Mouse (Mus musculus) liver, embryonic 16.5 days (tissue): ENCODE measurements around the gene Rpl31. TPM values are rescaled to one million over a fixed set of nuclear protein-coding genes. Genes with fewer than 3 reads are reported as not detected.

ENCODE experiments used
- ATAC-seq: fragments of 200-750 bp; cut with Nextera tagmentation; 2 replicates; pipeline ENCODE4 v1.8.0; 2017; ENCODE audit warnings: low read depth, mild to moderate bottlenecking, moderate number of reproducible peaks, moderate library complexity
- H3K27ac ChIP-seq: fragments of 300-500 bp; sonication (generic); 2 replicates; pipeline ENCODE4 v1.5.1; 2014; ENCODE audit warnings: mild to moderate bottlenecking, low read length
- H3K27me3 ChIP-seq: fragments of 300-500 bp; sonication (generic); 2 replicates; pipeline ENCODE4 v1.6.1; 2014; ENCODE audit warnings: low read depth, low read length, mixed read lengths; ENCODE audit not compliant: control insufficient read depth, insufficient read depth
- H3K36me3 ChIP-seq: fragments of 300-500 bp; sonication (generic); 2 replicates; pipeline ENCODE4 v1.6.1; 2014; ENCODE audit warnings: mild to moderate bottlenecking; ENCODE audit not compliant: control insufficient read depth, insufficient read depth
- H3K4me1 ChIP-seq: fragments of 300-500 bp; sonication (generic); 2 replicates; pipeline ENCODE4 v1.6.1; 2014; ENCODE audit warnings: low read depth, low read length, mixed read lengths; ENCODE audit not compliant: control insufficient read depth
- H3K4me2 ChIP-seq: fragments of 300-500 bp; sonication (generic); 2 replicates; pipeline ENCODE4 v1.6.1; 2014; ENCODE audit warnings: low read depth, low read length, mixed read lengths
- H3K4me3 ChIP-seq: fragments of 300-500 bp; sonication (generic); 2 replicates; pipeline ENCODE4 v1.5.1; 2014; ENCODE audit warnings: low read depth, mild to moderate bottlenecking, low read length
- H3K9ac ChIP-seq: fragments of 300-500 bp; sonication (generic); 2 replicates; pipeline ENCODE4 v1.6.1; 2014; ENCODE audit warnings: low read depth, low read length
- H3K9me3 ChIP-seq: fragments of 300-500 bp; sonication (generic); replicated peaks from 2 replicates; pipeline ENCODE4 v1.6.1; 2016; ENCODE audit warnings: low read length; ENCODE audit not compliant: control insufficient read depth
- WGBS: fragments of 180-500 bp; shearing (Covaris S2); extraction: QIAGEN DNeasy Blood & Tissue Kit; methylation state at CpG from one replicate; pipeline ENCODE4 v1.1.7; 2014; ENCODE audit not compliant: insufficient replicate concordance; 5-methylcytosine and 5-hydroxymethylcytosine counted together
- polyA plus RNA-seq: library from polyadenylated mRNA; unstranded; fragments of >200 nt; fragmentation: Nextera tagmentation; extraction: Ambion mirVana; gene quantifications from 2 replicates; pipeline ENCODE4 v1.2.1, GENCODE M21; 2015

The Rpl31 gene
- polyA plus RNA-seq, 1 experiment from 2014 or later = 252 TPM

GRCm38 (mm10) chr1:39336788-39337187 is 30.9 kb upstream of the Rpl31 start:
- H3K36me3 ChIP-seq = no peaks in the 10 kb centered on the region
- no peak for ATAC-seq
- H3K27me3 ChIP-seq = no peaks in the 10 kb centered on the region; the same call in none of the 2 replicates
- no peak overlapping the region for H3K4me2 ChIP-seq
- no peak overlapping the region for H3K4me3 ChIP-seq
- no peaks in the 10 kb centered on the region for H3K4me1 ChIP-seq
- no peak overlapping the region for H3K27ac ChIP-seq
- WGBS = 57% methylated on average over 8 of the region's 8 CpGs
- H3K9ac ChIP-seq = no peak overlapping the region
- no peaks in the 10 kb centered on the region for H3K9me3 ChIP-seq

DNA sequence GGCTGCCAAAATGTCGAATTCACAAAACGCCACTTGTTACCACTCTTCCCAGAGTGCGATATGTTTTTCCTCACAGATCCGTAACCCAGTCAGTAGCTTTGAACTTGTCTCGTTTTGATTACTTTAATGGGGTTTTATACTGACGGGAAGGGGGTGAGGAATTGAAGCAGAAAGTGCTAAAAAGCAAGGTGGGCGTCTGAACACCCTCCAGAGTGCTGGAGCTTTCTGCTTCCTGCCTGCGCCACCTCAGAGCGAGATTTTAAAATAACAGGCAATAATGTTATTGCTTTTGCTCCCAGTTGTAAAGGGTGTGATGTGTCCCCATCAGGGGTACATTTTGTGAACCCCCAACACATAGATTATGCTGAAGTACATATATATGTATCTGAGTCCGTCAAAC is 28.8 kb upstream of the Rpl31 start:
- no peak overlapping the region for H3K4me2 ChIP-seq
- WGBS = 61% methylated on average over 10 of the region's 10 CpGs
- H3K36me3 ChIP-seq = no peaks in the 10 kb centered on the region
- H3K4me1 ChIP-seq = no peaks in the 10 kb centered on the region
- H3K27me3 ChIP-seq = no peaks in the 10 kb centered on the region; the same call in none of the 2 replicates
- H3K9ac ChIP-seq = no peak overlapping the region
- H3K9me3 ChIP-seq = no peaks in the 10 kb centered on the region
- no peak for ATAC-seq
- H3K4me3 ChIP-seq = no peak overlapping the region
- H3K27ac ChIP-seq = no peak overlapping the region

- no peak overlapping the region for H3K4me2 ChIP-seq
- no peak for ATAC-seq
- H3K36me3 ChIP-seq = no peaks in the 10 kb centered on the region
- H3K27ac ChIP-seq = no peak overlapping the region
- no peak overlapping the region for H3K4me3 ChIP-seq
- no peak overlapping the region for H3K9ac ChIP-seq
- 33% methylated on average over 5 of the region's 5 CpGs for WGBS
- no peaks in the 10 kb centered on the region for H3K9me3 ChIP-seq
- no peaks in the 10 kb centered on the region; the same call in none of the 2 replicates for H3K27me3 ChIP-seq
- H3K4me1 ChIP-seq = no peaks in the 10 kb centered on the region
These were observed 28.2 kb upstream of the Rpl31 start for GRCm38 (mm10) chr1:39339455-39339854.

DNA sequence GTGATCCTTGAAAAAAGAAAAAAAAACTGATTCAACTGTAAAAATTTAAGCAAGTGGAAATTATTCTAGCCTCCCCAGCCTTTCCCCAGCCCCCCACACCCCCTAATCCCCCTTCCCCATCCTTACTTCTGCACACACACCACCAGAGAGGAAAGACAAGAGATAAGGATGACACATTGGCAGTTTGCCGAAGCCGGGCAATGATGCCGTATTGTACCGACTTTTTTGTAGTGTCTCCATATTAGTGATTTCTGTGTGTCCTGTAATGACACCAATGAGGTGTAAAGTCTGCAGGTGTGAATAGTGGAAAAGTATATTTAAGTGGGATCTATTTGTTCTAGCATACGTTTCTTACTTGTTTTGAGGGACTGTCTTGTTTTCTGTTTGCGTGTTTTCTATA is 27.5 kb upstream of the Rpl31 start:
- Histone ChIP-seq H3K9ac (no peak overlapping the region), H3K4me1 (no peaks in the 10 kb centered on the region), H3K4me2 (no peak overlapping the region), H3K27me3 (no peaks in the 10 kb centered on the region; the same call in none of the 2 replicates), H3K36me3 (no peaks in the 10 kb centered on the region), H3K27ac (no peak overlapping the region), H3K4me3 (no peak overlapping the region), H3K9me3 (no peaks in the 10 kb centered on the region)
- no peak for ATAC-seq
- WGBS = 44% methylated on average over 6 of the region's 6 CpGs

- no peak for ATAC-seq
- no peaks in the 10 kb centered on the region for H3K9me3 ChIP-seq
- 11% methylated on average over 8 of the region's 8 CpGs for WGBS
- no peaks in the 10 kb centered on the region for H3K4me1 ChIP-seq
- no peak overlapping the region for H3K4me3 ChIP-seq
- H3K9ac ChIP-seq = no peak overlapping the region
- no peaks in the 10 kb centered on the region for H3K36me3 ChIP-seq
- no peaks in the 10 kb centered on the region; the same call in 1 of the 2 replicates for H3K27me3 ChIP-seq
- no peak overlapping the region for H3K27ac ChIP-seq
- H3K4me2 ChIP-seq = no peak overlapping the region
These were observed 27.0 kb upstream of the Rpl31 start for GRCm38 (mm10) chr1:39340647-39341046.

GRCm38 (mm10) chr1:39341807-39342206 is 25.8 kb upstream of the Rpl31 start:
- ATAC-seq = no peak
- WGBS = 64% methylated on average over 4 of the region's 4 CpGs
- no peak overlapping the region for H3K27ac ChIP-seq
- H3K4me3 ChIP-seq = no peak overlapping the region
- H3K36me3 ChIP-seq = no peaks in the 10 kb centered on the region
- no peak overlapping the region for H3K9ac ChIP-seq
- no peaks in the 10 kb centered on the region for H3K9me3 ChIP-seq
- no peak overlapping the region for H3K4me2 ChIP-seq
- H3K27me3 ChIP-seq = no peaks in the 10 kb centered on the region; the same call in 1 of the 2 replicates
- no peaks in the 10 kb centered on the region for H3K4me1 ChIP-seq

GRCm38 (mm10) chr1:39343242-39343641 is 24.4 kb upstream of the Rpl31 start:
- no peak for ATAC-seq
- Histone ChIP-seq H3K9ac (no peak overlapping the region), H3K27ac (no peak overlapping the region), H3K9me3 (no peaks in the 10 kb centered on the region), H3K4me3 (no peak overlapping the region), H3K27me3 (no peaks in the 10 kb centered on the region; the same call in 1 of the 2 replicates), H3K36me3 (no peaks in the 10 kb centered on the region), H3K4me2 (no peak overlapping the region), H3K4me1 (no peaks in the 10 kb centered on the region)
- 61% methylated on average over 5 of the region's 5 CpGs for WGBS

DNA sequence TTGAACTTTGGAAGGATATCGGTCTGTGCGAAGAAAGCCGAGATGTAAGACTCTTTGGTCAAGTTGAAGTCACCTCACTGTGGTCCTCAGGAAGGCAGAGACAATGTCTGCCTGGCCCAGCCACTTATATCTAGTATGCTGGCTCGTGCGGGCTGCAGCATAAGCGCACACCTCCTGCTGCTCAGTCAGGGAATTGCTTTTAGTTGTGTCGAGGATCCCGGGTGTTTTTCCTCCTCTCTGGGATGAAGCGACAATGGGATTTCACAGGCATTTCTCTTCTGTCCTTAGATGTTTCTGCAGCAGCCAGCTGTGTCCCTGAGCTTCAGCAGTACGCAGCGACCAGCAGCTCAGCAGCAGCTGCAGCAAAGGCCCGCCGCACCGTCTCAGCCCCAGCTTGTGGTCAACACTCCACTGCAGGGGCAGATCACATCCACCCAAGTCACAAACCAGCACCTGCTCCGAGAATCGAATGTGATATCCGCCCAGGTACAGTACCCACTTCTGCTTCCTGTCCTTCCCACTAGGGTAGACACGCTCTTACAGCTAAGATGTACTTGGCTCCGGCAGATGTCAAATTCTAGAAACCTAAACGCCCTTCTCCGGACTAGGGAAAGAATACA is 22.6 kb upstream of the Rpl31 start:
- 49% methylated on average over 21 of the region's 21 CpGs for WGBS
- no peak for ATAC-seq
- no peaks in the 10 kb centered on the region for H3K4me1 ChIP-seq
- no peak overlapping the region for H3K4me2 ChIP-seq
- no peaks in the 10 kb centered on the region for H3K9me3 ChIP-seq
- H3K36me3 ChIP-seq = no peaks in the 10 kb centered on the region
- H3K27ac ChIP-seq = no peak overlapping the region
- no peak overlapping the region for H3K9ac ChIP-seq
- no peaks in the 10 kb centered on the region for H3K27me3 ChIP-seq
- H3K4me3 ChIP-seq = no peak overlapping the region

- no peak overlapping the region for H3K4me3 ChIP-seq
- no peak overlapping the region for H3K27ac ChIP-seq
- H3K9ac ChIP-seq = no peak overlapping the region
- H3K4me1 ChIP-seq = no peaks in the 10 kb centered on the region
- 38% methylated on average over 1 of the region's 1 CpGs for WGBS
- no peak for ATAC-seq
- no peaks in the 10 kb centered on the region for H3K27me3 ChIP-seq
- no peaks in the 10 kb centered on the region for H3K36me3 ChIP-seq
- H3K9me3 ChIP-seq = no peaks in the 10 kb centered on the region
- no peak overlapping the region for H3K4me2 ChIP-seq
These were observed 18.6 kb upstream of the Rpl31 start for GRCm38 (mm10) chr1:39349001-39349400.
